Mouse (Mus musculus): ENCODE results near the gene Larp1b. TPM values are rescaled to one million over a fixed set of nuclear protein-coding genes. Genes with fewer than 3 reads are reported as not detected.
"Not testable (repeated sequence)": the region's sequence is repeated elsewhere in the genome, so short reads cannot be mapped to it uniquely, and the experiment has no call there.

Gene Larp1b
- total RNA-seq (2021) = 10 to 100 TPM; 21.6 to 21.9 TPM
- long read RNA-seq, experiment 1, transcript Larp1b-202 (10 exons, 2,497 nt) = major isoform, 12 of 19 reads
- long read RNA-seq, experiment 1, partial matches to known transcripts = 1 of 19 reads
- long read RNA-seq, experiment 1, other reads (novel, unspliced or antisense) = 6 of 19 reads
- long read RNA-seq, experiment 2, transcript Larp1b-202 (10 exons, 2,497 nt) = major isoform, 16 of 20 reads
- long read RNA-seq, experiment 2, partial matches to known transcripts = 0 of 20 reads
- long read RNA-seq, experiment 2, other reads (novel, unspliced or antisense) = 4 of 20 reads

GRCm38 (mm10) chr3:40949170-40949902, at the start of gene Larp1b:
Gene Larp1b, plus strand, starts transcription at chr3:40949828.
- intact Hi-C loops (cut with DNase I) = no loop called here
- DNase-seq (ENCODE audit: low spot score in 2 of 2) = peak; percentile 96 to 98

- DNase-seq (ENCODE audit: low spot score in 2 of 2); intact Hi-C loops (cut with DNase I): not testable (repeated sequence)
These were observed 47.2 kb upstream of the Larp1b start, which contains the start of gene 1700034I23Rik for GRCm38 (mm10) chr3:40902443-40902842. Gene 1700034I23Rik, minus strand, starts transcription at chr3:40902543.

GRCm38 (mm10) chr3:40938189-40938588, 11.4 kb upstream of the Larp1b start:
- no peak for DNase-seq (ENCODE audit: low spot score in 2 of 2)
- intact Hi-C loops (cut with DNase I) = no loop called here

GRCm38 (mm10) chr3:40938592-40938991, 11.0 kb upstream of the Larp1b start:
- DNase-seq (ENCODE audit: low spot score in 2 of 2) = no peak
- intact Hi-C loops (cut with DNase I) = no loop called here

DNA sequence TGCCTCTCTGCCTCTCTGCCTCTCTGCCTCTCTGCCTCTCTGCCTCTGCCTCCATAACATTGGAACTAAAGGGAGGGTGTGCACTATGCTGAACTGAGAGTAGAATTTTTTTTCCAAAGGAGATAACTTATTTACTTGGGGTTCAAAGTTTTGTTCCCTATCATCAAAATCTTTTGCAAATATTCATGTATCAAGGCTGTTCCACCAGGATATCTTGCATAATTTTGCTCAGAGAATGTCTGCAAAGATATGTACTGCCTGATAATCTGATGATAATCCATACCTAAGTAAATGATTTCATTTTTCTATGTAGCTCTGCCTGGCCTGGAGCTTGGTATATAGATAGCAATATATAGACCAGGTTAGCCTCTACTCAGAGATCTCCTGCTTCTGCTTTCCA, 10.6 kb upstream of the Larp1b start:
- intact Hi-C loops (cut with DNase I) = no loop called here
- DNase-seq (ENCODE audit: low spot score in 2 of 2) = no peak

DNA sequence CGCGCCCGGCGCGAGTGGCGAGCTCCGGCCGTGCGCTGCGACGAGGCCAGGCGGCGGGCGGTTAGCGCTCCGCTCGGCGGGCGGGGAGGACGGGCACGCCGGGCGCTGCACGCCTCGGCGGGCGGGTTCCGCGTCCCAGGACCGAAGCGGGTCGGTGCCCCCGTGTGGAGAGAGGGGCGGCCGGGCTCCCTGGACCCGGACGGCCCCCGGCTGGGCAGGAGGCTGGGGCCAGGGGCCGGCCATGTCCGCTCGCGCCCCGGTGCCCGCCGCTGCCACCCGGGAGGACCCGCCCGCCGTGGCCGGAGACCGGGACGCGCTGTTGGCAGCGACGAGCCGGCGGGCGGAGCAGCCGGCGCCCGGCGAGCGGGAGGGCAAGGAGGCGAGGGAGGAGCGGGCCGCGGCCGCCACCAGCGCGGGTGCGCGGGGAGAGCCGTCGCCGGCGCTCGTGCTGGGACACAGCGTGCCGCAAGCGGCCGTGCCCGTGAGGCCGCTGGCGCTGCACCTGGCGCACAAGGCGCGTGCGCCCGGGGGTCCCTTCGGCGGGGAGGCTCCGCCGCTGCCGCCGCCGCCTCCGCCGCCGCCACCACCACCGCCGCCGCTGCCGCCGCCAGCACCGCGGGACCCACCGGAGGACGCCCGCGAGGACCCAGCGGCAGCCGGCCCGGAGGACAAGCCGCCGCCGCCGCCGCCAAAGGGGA, 424 bp downstream of the Larp1b start:
- intact Hi-C loops (cut with DNase I) = loop anchor here (5.0 kb wide), 1 partner anchor 132 kb away; the partner anchor contains the start of gene Pgrmc2
- peak in 1 of 2 experiments; percentile 45 for DNase-seq (ENCODE audit: low spot score in 2 of 2)

DNA sequence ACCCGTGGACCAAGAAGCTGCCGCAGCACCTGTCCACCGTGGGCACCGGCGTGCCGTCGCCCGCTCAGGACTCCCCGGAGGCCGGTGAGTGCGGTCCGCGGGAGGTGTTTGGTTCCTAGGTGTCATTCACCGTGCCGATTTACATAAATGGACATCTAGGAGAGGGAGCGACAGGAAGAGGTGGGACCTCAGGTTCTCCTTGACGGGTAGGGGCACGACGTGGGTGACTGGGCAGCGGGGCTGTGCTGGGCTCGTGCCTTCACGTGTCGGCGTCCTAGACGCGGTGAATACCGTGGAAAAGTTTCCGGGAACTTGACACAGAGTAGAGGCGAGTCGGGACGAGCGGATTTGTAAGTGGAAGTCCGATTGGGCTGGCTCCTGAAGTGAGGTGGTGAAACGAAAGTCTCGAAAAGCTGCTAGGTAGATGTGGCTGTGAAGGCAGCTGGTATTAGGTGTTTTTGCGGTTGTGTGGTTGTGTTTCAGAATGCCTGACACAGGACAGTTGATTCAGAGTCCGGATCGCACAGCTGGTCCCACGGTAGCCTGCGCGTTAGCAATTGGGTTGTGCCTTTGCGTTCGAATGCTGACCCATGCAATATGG, 1.1 kb downstream of the Larp1b start:
- intact Hi-C loops (cut with DNase I) = loop anchor here (5.0 kb wide), 1 partner anchor 132 kb away; the partner anchor contains the start of gene Pgrmc2
- peak; percentile 14 for DNase-seq (ENCODE audit: low spot score in 2 of 2)

DNA sequence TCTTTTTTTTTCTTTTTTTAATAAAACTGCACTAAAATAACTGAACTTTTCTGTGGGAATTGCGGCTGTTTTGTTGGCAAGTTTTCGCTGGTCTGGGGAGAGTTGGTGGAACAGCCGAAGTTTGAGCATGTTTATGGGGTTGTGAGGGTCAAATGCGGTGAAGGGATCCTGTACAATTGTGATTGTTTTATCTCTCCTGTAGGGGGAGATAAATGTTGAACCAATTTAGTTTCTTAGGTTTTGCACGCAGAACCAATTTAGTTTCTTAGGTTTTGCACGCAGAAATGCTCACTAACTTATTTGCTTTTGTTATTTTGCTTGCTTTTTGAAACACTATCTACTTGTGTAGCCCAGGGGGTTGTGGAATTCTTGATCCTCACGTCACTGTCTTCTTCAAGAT, 1.7 kb downstream of the Larp1b start:
- intact Hi-C loops (cut with DNase I) = loop anchor here (5.0 kb wide), 1 partner anchor 131 kb away; the partner anchor contains the start of gene Pgrmc2
- DNase-seq (ENCODE audit: low spot score in 2 of 2) = no peak

- no peak for DNase-seq (ENCODE audit: low spot score in 2 of 2)
- intact Hi-C loops (cut with DNase I) = loop anchor here (5.0 kb wide), 1 partner anchor 130 kb away; the partner anchor contains the start of gene Pgrmc2
These were observed 3.0 kb downstream of the Larp1b start for GRCm38 (mm10) chr3:40952606-40953005.

DNA sequence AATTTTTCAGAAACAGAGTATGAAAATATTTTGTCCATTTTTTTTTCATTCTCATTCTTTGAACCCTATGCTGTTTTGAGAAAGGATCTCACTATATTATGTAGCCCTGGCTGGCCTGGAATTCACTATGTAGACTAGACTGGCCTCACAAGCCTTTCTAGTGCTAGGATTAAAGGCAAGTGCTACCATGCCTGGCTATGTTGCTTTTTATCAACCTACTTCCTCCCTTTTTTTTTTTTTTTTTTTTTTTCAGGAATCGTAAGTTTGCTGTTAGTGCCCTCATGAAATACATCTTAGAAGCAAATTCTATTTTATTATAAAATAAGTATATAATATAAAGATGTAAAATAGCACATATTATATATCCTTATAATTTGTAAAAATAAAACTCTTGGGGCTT, 5.2 kb downstream of the Larp1b start:
- DNase-seq (ENCODE audit: low spot score in 2 of 2) = no peak
- intact Hi-C loops (cut with DNase I) = loop anchor here (5.0 kb wide), 1 partner anchor 128 kb away; the partner anchor contains the start of gene Pgrmc2

GRCm38 (mm10) chr3:40958831-40959230, 9.2 kb downstream of the Larp1b start:
- DNase-seq (ENCODE audit: low spot score in 2 of 2) = no peak
- intact Hi-C loops (cut with DNase I) = no loop called here

- intact Hi-C loops (cut with DNase I) = no loop called here
- DNase-seq (ENCODE audit: low spot score in 2 of 2) = no peak
These were observed 31.1 kb downstream of the Larp1b start for GRCm38 (mm10) chr3:40980758-40981157.

DNA sequence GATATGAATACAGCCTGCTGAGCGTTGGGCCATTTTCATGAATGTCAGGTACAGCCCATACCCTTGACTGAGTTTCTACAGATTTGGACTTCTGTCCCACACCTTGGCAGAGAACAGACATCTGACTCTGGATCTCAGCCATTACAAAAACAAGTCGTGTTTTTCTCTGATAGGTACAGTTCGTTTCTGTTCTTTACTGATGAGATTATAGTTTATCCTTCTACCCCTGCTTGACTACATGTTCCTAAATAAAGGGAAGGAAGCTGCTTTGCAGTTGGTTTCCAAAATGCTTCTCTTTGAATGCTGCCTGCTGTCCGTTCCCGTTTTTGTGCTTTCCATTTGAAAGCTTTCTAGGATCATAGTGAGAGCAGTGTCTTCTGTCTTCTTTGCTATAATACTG, 37.9 kb downstream of the Larp1b start:
- intact Hi-C loops (cut with DNase I) = no loop called here
- DNase-seq (ENCODE audit: low spot score in 2 of 2) = no peak

- intact Hi-C loops (cut with DNase I) = no loop called here
- DNase-seq (ENCODE audit: low spot score in 2 of 2) = no peak
These were observed 39.1 kb downstream of the Larp1b start for GRCm38 (mm10) chr3:40988722-40989121.

DNA sequence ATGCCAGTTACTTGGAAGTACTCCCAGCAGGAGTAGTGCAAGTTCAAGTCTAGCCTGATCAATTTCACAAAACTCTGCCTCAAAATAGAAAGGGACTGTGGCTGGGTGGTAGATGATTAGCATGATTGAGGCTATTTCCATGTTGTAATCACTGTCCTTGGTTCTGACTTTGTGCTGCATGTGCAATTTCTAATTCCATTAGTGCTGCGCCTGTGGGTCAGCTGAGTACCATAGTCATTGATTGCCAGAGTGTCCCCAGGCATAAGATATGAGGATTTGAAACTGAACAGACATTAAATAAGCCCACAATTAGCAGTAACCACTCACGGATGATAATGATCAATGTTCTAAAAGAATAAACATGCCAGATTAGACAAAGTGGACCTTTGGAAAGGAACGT, 41.9 kb downstream of the Larp1b start:
- DNase-seq (ENCODE audit: low spot score in 2 of 2) = no peak
- intact Hi-C loops (cut with DNase I) = no loop called here

DNA sequence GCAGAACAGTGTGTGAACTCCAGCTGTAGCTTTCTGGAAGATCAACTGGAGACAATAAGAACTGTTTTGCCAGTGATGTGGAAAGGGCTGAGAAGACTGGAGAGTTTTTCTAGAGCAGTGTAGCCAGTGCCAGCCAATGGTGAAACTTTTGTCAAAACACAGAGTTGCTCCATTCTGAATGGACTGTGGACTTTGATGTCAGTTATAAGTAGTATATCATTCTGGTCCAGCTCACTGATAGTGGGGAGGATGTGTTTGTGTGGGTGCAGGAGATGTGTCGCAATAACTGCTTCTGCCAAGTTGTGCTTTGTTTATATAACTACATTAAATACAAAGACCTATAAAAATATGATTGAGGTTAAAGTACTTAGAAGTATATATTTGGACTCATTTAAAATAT, 45.5 kb downstream of the Larp1b start:
- no peak for DNase-seq (ENCODE audit: low spot score in 2 of 2)
- intact Hi-C loops (cut with DNase I) = no loop called here

DNA sequence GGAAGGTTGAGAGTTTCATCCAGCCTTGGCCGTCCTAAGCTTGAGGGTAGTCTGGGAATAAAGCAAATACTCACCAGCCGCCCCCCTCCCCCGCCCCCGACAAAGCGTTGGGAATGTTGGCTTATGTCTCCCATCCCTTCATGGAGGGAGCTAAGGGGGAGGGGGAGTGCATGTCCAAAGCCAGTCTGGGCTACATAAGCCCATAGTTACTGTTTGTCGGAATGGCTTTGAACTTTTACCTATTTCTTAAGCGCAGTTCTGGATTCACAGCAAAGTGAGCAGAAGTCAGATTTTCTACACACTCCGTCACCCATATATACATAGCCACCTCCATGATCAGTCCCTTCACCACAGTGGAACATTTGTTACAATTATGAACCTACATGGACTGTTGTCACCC, 59.7 kb downstream of the Larp1b start:
- no peak for DNase-seq (ENCODE audit: low spot score in 2 of 2)
- intact Hi-C loops (cut with DNase I) = no loop called here

DNA sequence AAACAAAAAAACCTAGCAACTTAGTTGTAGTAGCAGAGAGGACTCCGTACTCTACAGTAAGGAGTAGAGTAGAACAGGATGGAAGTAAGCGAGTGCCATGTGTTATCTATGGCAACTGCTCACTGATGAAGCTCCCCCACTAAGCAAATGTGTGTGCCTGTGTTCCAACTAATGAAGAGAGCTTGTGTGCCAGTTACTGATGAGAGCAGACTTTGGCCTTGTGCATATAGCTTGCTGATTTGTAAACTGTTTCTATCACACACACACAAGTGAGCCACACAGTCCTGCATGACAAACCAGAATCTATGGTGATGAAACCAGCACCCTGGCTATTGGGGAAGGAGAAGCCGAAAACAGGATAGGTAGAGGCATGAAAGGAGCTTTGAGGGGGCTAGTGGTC, 60.4 kb downstream of the Larp1b start:
- no peak for DNase-seq (ENCODE audit: low spot score in 2 of 2)
- intact Hi-C loops (cut with DNase I) = no loop called here

DNA sequence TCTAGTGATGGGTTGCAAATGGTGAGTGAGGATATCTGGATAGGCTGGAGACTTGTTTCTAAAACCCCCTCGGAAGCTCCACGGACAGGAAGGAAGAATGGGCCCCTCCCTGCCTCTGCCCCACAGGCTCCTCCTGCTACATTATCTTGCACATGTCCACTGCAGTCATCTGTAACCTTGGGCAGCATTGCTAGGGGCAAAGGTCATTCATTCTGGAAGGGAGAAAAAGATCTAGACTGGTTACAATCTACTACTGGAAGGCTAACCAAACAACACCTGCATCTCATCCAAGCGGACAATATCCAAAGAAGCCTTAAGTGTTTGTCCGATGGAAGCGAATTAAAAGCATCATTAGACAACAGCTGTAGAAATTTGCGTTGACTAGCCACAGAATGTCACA, 61.1 kb downstream of the Larp1b start:
- intact Hi-C loops (cut with DNase I) = no loop called here
- no peak for DNase-seq (ENCODE audit: low spot score in 2 of 2)

- DNase-seq (ENCODE audit: low spot score in 2 of 2) = no peak
- intact Hi-C loops (cut with DNase I) = no loop called here
These were observed 62.8 kb downstream of the Larp1b start for GRCm38 (mm10) chr3:41012451-41012850.
